Mouse (Mus musculus): ENCODE measurements at regions not wholly inside any gene's neighbourhood (a gene's known extent, or its start where the extent isn't known, plus 50 kb on each side); places are given as distances from the start of the nearest gene placed in this dataset.

- H3K36me3 ChIP-seq (replicated peaks; ENCODE audit: control insufficient read depth, insufficient read depth, low read depth), result no peaks in the 10 kb centered on the region
- H3K9ac ChIP-seq (replicated peaks), result no peak overlapping the region
- no peaks in the 10 kb centered on the region for H3K9me3 ChIP-seq (ENCODE audit: control insufficient read depth, low read length)
- ATAC-seq (ENCODE audit: insufficient read depth) (no peak), DNase-seq (ENCODE audit: low read depth in 3 of 3, low spot score in 3 of 3) (no peak)
- no peak overlapping the region for H3K4me3 ChIP-seq (ENCODE audit: insufficient read depth in 1 of 2, low read depth in 2 of 2, low read length in 2 of 2)
- H3K4me1 ChIP-seq (replicated peaks; ENCODE audit: control insufficient read depth in 2 of 2, insufficient read depth in 2 of 2, low read length in 1 of 2), result no peaks in the 10 kb centered on the region
- no peak overlapping the region for H3K27ac ChIP-seq
- WGBS (ENCODE audit: insufficient replicate concordance), result 27% methylated on average over 1 of the region's 1 CpGs
- no peaks in the 10 kb centered on the region for H3K27me3 ChIP-seq (ENCODE audit: control insufficient read depth, insufficient read depth, low read length)
- H3K4me2 ChIP-seq (ENCODE audit: low read depth), result no peak overlapping the region
- TF ChIP-seq EP300 (IDR thresholded peaks at IDR 0.05; ENCODE audit: low read depth), result no peak
- no peak for TF ChIP-seq CTCF (IDR thresholded peaks at IDR 0.05; ENCODE audit: low read depth)
Observed at GRCm38 (mm10) chr8:82640502-82640901, 133.5 kb downstream of the Zfp330 start.

- no peak for DNase-seq (ENCODE audit: low read depth in 3 of 3, low spot score in 3 of 3)
- Histone ChIP-seq H3K4me3 (ENCODE audit: insufficient read depth in 1 of 2, low read depth in 2 of 2, low read length in 2 of 2) (no peak overlapping the region), H3K27me3 (ENCODE audit: control insufficient read depth, insufficient read depth, low read length) (no peaks in the 10 kb centered on the region), H3K4me1 (replicated peaks; ENCODE audit: control insufficient read depth in 2 of 2, insufficient read depth in 2 of 2, low read length in 1 of 2) (no peaks in the 10 kb centered on the region), H3K27ac (no peak overlapping the region), H3K9me3 (ENCODE audit: control insufficient read depth, low read length) (no peaks in the 10 kb centered on the region), H3K4me2 (ENCODE audit: low read depth) (no peak overlapping the region), H3K9ac (replicated peaks) (no peak overlapping the region), H3K36me3 (replicated peaks; ENCODE audit: control insufficient read depth, insufficient read depth, low read depth) (no peaks in the 10 kb centered on the region)
- ATAC-seq (ENCODE audit: insufficient read depth), result no peak
- no peak for TF ChIP-seq CTCF (IDR thresholded peaks at IDR 0.05; ENCODE audit: low read depth)
- TF ChIP-seq EP300 (IDR thresholded peaks at IDR 0.05; ENCODE audit: low read depth), result no peak
- WGBS (ENCODE audit: insufficient replicate concordance), result 53% methylated on average over 2 of the region's 2 CpGs
Observed at GRCm38 (mm10) chr8:82630486-82630885, 143.5 kb downstream of the Zfp330 start.

- H3K4me1 ChIP-seq (replicated peaks; ENCODE audit: control insufficient read depth in 2 of 2, insufficient read depth in 2 of 2, low read length in 1 of 2), result no peaks in the 10 kb centered on the region
- H3K9me3 ChIP-seq (ENCODE audit: control insufficient read depth, low read length), result no peaks in the 10 kb centered on the region
- no peaks in the 10 kb centered on the region for H3K27me3 ChIP-seq (ENCODE audit: control insufficient read depth, insufficient read depth, low read length)
- no peak overlapping the region for H3K9ac ChIP-seq (replicated peaks)
- H3K4me3 ChIP-seq (ENCODE audit: insufficient read depth in 1 of 2, low read depth in 2 of 2, low read length in 2 of 2), result no peak overlapping the region
- DNase-seq (ENCODE audit: low read depth in 3 of 3, low spot score in 3 of 3) (no peak), ATAC-seq (ENCODE audit: insufficient read depth) (no peak)
- no peak for TF ChIP-seq EP300 (IDR thresholded peaks at IDR 0.05; ENCODE audit: low read depth)
- no peak for TF ChIP-seq CTCF (IDR thresholded peaks at IDR 0.05; ENCODE audit: low read depth)
- no peak overlapping the region for H3K4me2 ChIP-seq (ENCODE audit: low read depth)
- WGBS (ENCODE audit: insufficient replicate concordance), result 41% methylated on average over 6 of the region's 6 CpGs
- H3K36me3 ChIP-seq (replicated peaks; ENCODE audit: control insufficient read depth, insufficient read depth, low read depth), result no peaks in the 10 kb centered on the region
- no peak overlapping the region for H3K27ac ChIP-seq
Observed at GRCm38 (mm10) chr8:82623791-82624431, 150.0 kb downstream of the Zfp330 start.

- Histone ChIP-seq H3K4me2 (ENCODE audit: low read depth) (no peak overlapping the region), H3K4me1 (replicated peaks; ENCODE audit: control insufficient read depth in 2 of 2, insufficient read depth in 2 of 2, low read length in 1 of 2) (0 out of 4 replicates have a peak, but pooled peaks cover 0 to 2% of the 10 kb centered on the region in 2 experiments), H3K27me3 (ENCODE audit: control insufficient read depth, insufficient read depth, low read length) (no peaks in the 10 kb centered on the region), H3K9me3 (ENCODE audit: control insufficient read depth, low read length) (no peaks in the 10 kb centered on the region), H3K27ac (no peak overlapping the region), H3K9ac (replicated peaks) (no peak overlapping the region), H3K4me3 (ENCODE audit: insufficient read depth in 1 of 2, low read depth in 2 of 2, low read length in 2 of 2) (no peak overlapping the region), H3K36me3 (replicated peaks; ENCODE audit: control insufficient read depth, insufficient read depth, low read depth) (no peaks in the 10 kb centered on the region)
- TF ChIP-seq CTCF (IDR thresholded peaks at IDR 0.05; ENCODE audit: low read depth), result no peak
- TF ChIP-seq EP300 (IDR thresholded peaks at IDR 0.05; ENCODE audit: low read depth), result no peak
- DNase-seq (ENCODE audit: low read depth in 3 of 3, low spot score in 3 of 3) (no peak), ATAC-seq (ENCODE audit: insufficient read depth) (no peak)
- 27% methylated on average over 1 of the region's 1 CpGs for WGBS (ENCODE audit: insufficient replicate concordance)
Observed at GRCm38 (mm10) chr8:82618668-82619067, 155.3 kb downstream of the Zfp330 start.

GRCm38 (mm10) chr8:82601556-82601955 lies 172.4 kb downstream of the Zfp330 start:
- Histone ChIP-seq H3K9me3 (ENCODE audit: control insufficient read depth, low read length) (no peaks in the 10 kb centered on the region), H3K27me3 (ENCODE audit: control insufficient read depth, insufficient read depth, low read length) (no peaks in the 10 kb centered on the region), H3K4me3 (ENCODE audit: insufficient read depth in 1 of 2, low read depth in 2 of 2, low read length in 2 of 2) (no peak overlapping the region), H3K4me2 (ENCODE audit: low read depth) (no peak overlapping the region), H3K4me1 (replicated peaks; ENCODE audit: control insufficient read depth in 2 of 2, insufficient read depth in 2 of 2, low read length in 1 of 2) (no peaks in the 10 kb centered on the region), H3K27ac (no peak overlapping the region), H3K36me3 (replicated peaks; ENCODE audit: control insufficient read depth, insufficient read depth, low read depth) (no peaks in the 10 kb centered on the region), H3K9ac (replicated peaks) (no peak overlapping the region)
- ATAC-seq (ENCODE audit: insufficient read depth) (no peak), DNase-seq (ENCODE audit: low read depth in 3 of 3, low spot score in 3 of 3) (no peak)
- 31% methylated on average over 3 of the region's 3 CpGs for WGBS (ENCODE audit: insufficient replicate concordance)
- no peak for TF ChIP-seq EP300 (IDR thresholded peaks at IDR 0.05; ENCODE audit: low read depth)
- TF ChIP-seq CTCF (IDR thresholded peaks at IDR 0.05; ENCODE audit: low read depth), result no peak
